Mouse (Mus musculus): Measurements from ENCODE around the gene Gimap9.

- TF ChIP-seq CTCF (IDR thresholded peaks at IDR 0.05), result no peak
- no peak for TF ChIP-seq EP300 (IDR thresholded peaks at IDR 0.05)
Observed at GRCm38 (mm10) chr6:48720326-48720725, 44.4 kb downstream of the Gimap9 start.

All from lung, postnatal 0 days (tissue).